Mouse (Mus musculus): ENCODE measurements around the gene Serinc5. TPM values are rescaled to one million over a fixed set of nuclear protein-coding genes. Genes with fewer than 3 reads are reported as not detected.

Serinc5 gene
- polyA plus RNA-seq, 1 experiment from 2014 or later: 10.0 TPM

GRCm38 (mm10) chr13:92626725-92627124, 15.8 kb downstream of the Serinc5 start:
- WGBS: 93% methylated on average over 5 of the region's 5 CpGs
- no peaks in the 10 kb centered on the region for H3K27me3 ChIP-seq

DNA sequence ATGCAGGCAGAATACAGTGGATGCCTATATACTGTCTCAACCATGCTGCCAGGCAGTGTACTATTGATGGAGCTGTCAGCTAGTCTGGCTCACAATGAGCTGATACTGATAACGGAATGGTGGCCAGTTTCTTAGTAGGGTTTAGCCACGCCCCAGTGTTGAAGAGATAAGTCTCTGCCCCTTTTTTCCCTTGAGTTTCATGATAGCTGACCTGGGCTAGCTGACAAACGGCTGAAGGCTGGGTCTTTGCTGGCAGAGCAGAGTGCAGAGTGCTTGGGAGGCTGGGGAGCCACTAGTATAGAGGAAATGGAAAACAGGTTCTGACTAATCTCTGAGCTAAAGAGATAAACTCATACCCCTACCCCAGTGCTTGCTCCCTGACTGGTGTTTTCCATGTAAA, 18.6 kb downstream of the Serinc5 start:
- Histone ChIP-seq H3K27ac (no peak overlapping the region), H3K36me3 (replicated peaks) (no peaks in the 10 kb centered on the region), H3K9ac (no peak overlapping the region), H3K9me3 (no peaks in the 10 kb centered on the region), H3K4me3 (replicated peaks) (no peak overlapping the region), H3K4me2 (no peak overlapping the region), H3K27me3 (no peaks in the 10 kb centered on the region), H3K4me1 (peaks cover 15% of the 10 kb centered on the region)
- ATAC-seq (ENCODE audit: low FRiP score): no peak
- 85% methylated on average over 3 of the region's 3 CpGs for WGBS

More at GRCm38 (mm10) chr13:92626725-92627124, 15.8 kb downstream of the Serinc5 start:
- Histone ChIP-seq H3K9me3 (no peaks in the 10 kb centered on the region), H3K4me2 (no peak overlapping the region), H3K36me3 (replicated peaks) (no peaks in the 10 kb centered on the region), H3K27ac (no peak overlapping the region), H3K4me3 (replicated peaks) (no peak overlapping the region), H3K4me1 (no peaks in the 10 kb centered on the region), H3K9ac (no peak overlapping the region)
- no peak for ATAC-seq (ENCODE audit: low FRiP score)

- WGBS: 79% methylated on average over 4 of the region's 4 CpGs
- Histone ChIP-seq H3K27ac (no peak overlapping the region), H3K36me3 (replicated peaks) (no peaks in the 10 kb centered on the region), H3K4me1 (peaks cover 21% of the 10 kb centered on the region), H3K4me3 (replicated peaks) (no peak overlapping the region), H3K9me3 (no peaks in the 10 kb centered on the region), H3K4me2 (no peak overlapping the region), H3K27me3 (no peaks in the 10 kb centered on the region), H3K9ac (no peak overlapping the region)
- ATAC-seq (ENCODE audit: low FRiP score): no peak
Observed at GRCm38 (mm10) chr13:92631450-92631849, 20.6 kb downstream of the Serinc5 start.

- H3K36me3 ChIP-seq (replicated peaks): no peaks in the 10 kb centered on the region
- peaks cover 31% of the 10 kb centered on the region for H3K4me1 ChIP-seq
- H3K27ac ChIP-seq: no peak overlapping the region
- H3K4me2 ChIP-seq: no peak overlapping the region
- no peaks in the 10 kb centered on the region for H3K9me3 ChIP-seq
- 49% methylated on average over 4 of the region's 4 CpGs for WGBS
- H3K4me3 ChIP-seq (replicated peaks): no peak overlapping the region
- H3K27me3 ChIP-seq: no peaks in the 10 kb centered on the region
- no peak overlapping the region for H3K9ac ChIP-seq
- ATAC-seq (ENCODE audit: low FRiP score): no peak
Observed at GRCm38 (mm10) chr13:92632550-92632949, 21.7 kb downstream of the Serinc5 start.

GRCm38 (mm10) chr13:92635040-92635439, 24.1 kb downstream of the Serinc5 start:
- H3K4me2 ChIP-seq: no peak overlapping the region
- H3K27ac ChIP-seq: no peak overlapping the region
- H3K9me3 ChIP-seq: no peaks in the 10 kb centered on the region
- peaks cover 31% of the 10 kb centered on the region for H3K4me1 ChIP-seq
- no peaks in the 10 kb centered on the region for H3K36me3 ChIP-seq (replicated peaks)
- H3K4me3 ChIP-seq (replicated peaks): no peak overlapping the region
- no peak for ATAC-seq (ENCODE audit: low FRiP score)
- WGBS: 35% methylated on average over 2 of the region's 2 CpGs
- no peak overlapping the region for H3K9ac ChIP-seq
- no peaks in the 10 kb centered on the region for H3K27me3 ChIP-seq

DNA sequence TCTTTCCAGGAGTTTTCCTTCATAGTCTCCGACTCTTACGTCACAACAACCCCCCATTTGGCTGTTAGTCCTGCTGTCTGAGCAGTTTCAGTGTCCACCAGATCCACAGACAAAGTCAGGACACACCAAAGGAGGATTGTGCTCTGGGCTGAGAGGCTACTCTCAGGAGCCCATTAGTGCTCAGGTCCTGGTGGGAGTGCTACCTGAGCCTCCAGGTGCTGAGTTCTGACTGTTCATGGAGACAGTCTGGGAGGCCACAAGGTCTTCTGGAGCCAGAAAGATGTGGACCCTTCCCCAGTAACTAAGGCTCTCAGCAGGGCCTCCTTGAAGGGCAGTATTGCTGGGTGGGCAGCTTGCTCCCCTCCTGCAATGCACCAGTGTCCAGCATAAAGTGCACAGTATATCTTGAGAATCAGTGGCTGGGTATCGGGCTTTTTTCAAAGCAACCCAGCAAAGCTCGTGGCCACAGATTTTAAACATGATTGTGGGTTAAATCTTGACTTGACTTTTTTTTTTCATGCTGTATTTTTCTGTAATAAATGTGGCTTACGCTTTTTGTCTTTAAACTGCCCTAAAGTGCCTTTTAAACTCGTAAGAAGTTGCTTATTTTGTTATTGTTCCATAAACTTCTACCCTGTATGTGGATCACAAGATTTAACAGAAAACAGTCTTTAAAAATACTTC, 25.5 kb downstream of the Serinc5 start:
- peaks cover 31% of the 10 kb centered on the region for H3K4me1 ChIP-seq
- no peak for ATAC-seq (ENCODE audit: low FRiP score)

DNA sequence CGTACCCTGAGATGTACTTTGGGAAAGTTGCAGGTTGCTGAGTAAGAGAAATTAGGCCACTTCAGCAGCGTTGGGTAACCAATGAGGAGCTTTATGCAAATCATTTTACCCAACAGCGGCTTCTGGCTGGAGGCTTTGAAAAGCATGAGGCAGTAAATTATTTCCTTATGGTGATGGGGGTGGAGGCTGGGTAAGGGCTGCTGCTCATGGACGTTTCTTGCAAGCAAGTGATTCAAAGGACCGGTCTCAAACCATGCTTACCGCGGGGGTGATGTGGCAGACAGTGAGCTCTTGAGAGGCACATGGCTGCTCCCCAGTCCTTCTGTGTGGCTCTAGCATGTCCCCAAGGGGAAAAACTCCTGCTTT, 26.0 kb downstream of the Serinc5 start:
- peak overlapping the region; percentile 29; the same call in 1 of the 2 replicates for H3K9ac ChIP-seq
- peak; percentile 81 for ATAC-seq (ENCODE audit: low FRiP score)
- peak overlapping the region; percentile 30; the same call in 1 of the 2 replicates for H3K4me2 ChIP-seq
- WGBS: 2% methylated on average over 7 of the region's 7 CpGs
- no peaks in the 10 kb centered on the region for H3K27me3 ChIP-seq
- H3K4me1 ChIP-seq: peaks cover 31% of the 10 kb centered on the region
- H3K36me3 ChIP-seq (replicated peaks): no peaks in the 10 kb centered on the region
- H3K9me3 ChIP-seq: no peaks in the 10 kb centered on the region
- H3K4me3 ChIP-seq (replicated peaks): no peak overlapping the region
- H3K27ac ChIP-seq: peak overlapping the region; percentile 61; the same call in 1 of the 2 replicates

More for the DNA sequence above, 25.5 kb downstream of the Serinc5 start:
- no peaks in the 10 kb centered on the region for H3K36me3 ChIP-seq (replicated peaks)
- H3K9me3 ChIP-seq: no peaks in the 10 kb centered on the region
- 72% methylated on average over 6 of the region's 6 CpGs for WGBS
- H3K4me3 ChIP-seq (replicated peaks): no peak overlapping the region
- H3K27ac ChIP-seq: no peak overlapping the region
- H3K27me3 ChIP-seq: no peaks in the 10 kb centered on the region
- H3K4me2 ChIP-seq: 0 out of 2 replicates have a peak overlapping the region, but pooled peaks have one; percentile 30
- no peak overlapping the region for H3K9ac ChIP-seq

GRCm38 (mm10) chr13:92639093-92640014, 28.5 kb downstream of the Serinc5 start:
- 78% methylated on average over 12 of the region's 12 CpGs for WGBS
- Histone ChIP-seq H3K4me2 (no peak overlapping the region), H3K27me3 (no peaks in the 10 kb centered on the region), H3K27ac (no peak overlapping the region), H3K36me3 (replicated peaks) (no peaks in the 10 kb centered on the region), H3K4me3 (replicated peaks) (no peak overlapping the region), H3K9ac (no peak overlapping the region), H3K9me3 (no peaks in the 10 kb centered on the region), H3K4me1 (peaks cover 16% of the 10 kb centered on the region)
- no peak for ATAC-seq (ENCODE audit: low FRiP score)

- H3K4me1 ChIP-seq: no peaks in the 10 kb centered on the region; the same call in 1 of the 2 replicates
- 84% methylated on average over 3 of the region's 3 CpGs for WGBS
- no peak overlapping the region for H3K4me2 ChIP-seq
- no peak for ATAC-seq (ENCODE audit: low FRiP score)
- H3K9ac ChIP-seq: no peak overlapping the region
- H3K27me3 ChIP-seq: no peaks in the 10 kb centered on the region
- H3K27ac ChIP-seq: no peak overlapping the region
- H3K4me3 ChIP-seq (replicated peaks): no peak overlapping the region
- no peaks in the 10 kb centered on the region for H3K9me3 ChIP-seq
- no peaks in the 10 kb centered on the region for H3K36me3 ChIP-seq (replicated peaks)
Observed at GRCm38 (mm10) chr13:92644199-92644598, 33.3 kb downstream of the Serinc5 start.

DNA sequence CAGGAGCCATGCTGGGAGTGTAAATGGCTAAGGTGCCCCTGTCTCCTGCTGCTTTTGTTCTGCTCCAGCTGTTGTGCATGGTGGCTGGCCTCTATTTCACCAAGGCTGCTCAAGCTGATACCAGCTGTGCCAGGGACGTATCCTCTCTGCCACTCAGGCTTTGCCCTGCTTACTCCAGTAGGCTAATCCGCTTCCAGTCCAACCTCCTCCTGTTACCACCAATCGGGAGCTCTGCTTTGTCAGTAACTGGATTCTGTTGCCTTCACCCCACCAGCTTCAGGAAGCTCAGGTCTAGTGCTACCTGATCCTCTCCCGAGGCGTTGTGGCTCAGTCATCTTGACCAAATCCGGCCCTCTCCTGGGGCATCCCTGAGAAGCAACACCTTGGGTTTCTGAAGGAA, 33.9 kb downstream of the Serinc5 start:
- no peak overlapping the region for H3K9ac ChIP-seq
- no peak overlapping the region for H3K4me2 ChIP-seq
- no peak for ATAC-seq (ENCODE audit: low FRiP score)
- H3K4me3 ChIP-seq (replicated peaks): no peak overlapping the region
- H3K27me3 ChIP-seq: no peaks in the 10 kb centered on the region
- no peaks in the 10 kb centered on the region for H3K36me3 ChIP-seq (replicated peaks)
- no peaks in the 10 kb centered on the region for H3K9me3 ChIP-seq
- 64% methylated on average over 6 of the region's 6 CpGs for WGBS
- H3K4me1 ChIP-seq: no peaks in the 10 kb centered on the region; the same call in 1 of the 2 replicates
- H3K27ac ChIP-seq: no peak overlapping the region

- Histone ChIP-seq H3K4me2 (no peak overlapping the region), H3K9me3 (no peaks in the 10 kb centered on the region), H3K27me3 (no peaks in the 10 kb centered on the region), H3K4me1 (no peaks in the 10 kb centered on the region), H3K27ac (no peak overlapping the region), H3K36me3 (replicated peaks) (no peaks in the 10 kb centered on the region), H3K9ac (no peak overlapping the region), H3K4me3 (replicated peaks) (no peak overlapping the region)
- no peak for ATAC-seq (ENCODE audit: low FRiP score)
- 80% methylated on average over 2 of the region's 2 CpGs for WGBS
Observed at GRCm38 (mm10) chr13:92647695-92648094, 36.8 kb downstream of the Serinc5 start.

- Histone ChIP-seq H3K27me3 (no peaks in the 10 kb centered on the region), H3K9ac (no peak overlapping the region), H3K4me1 (0 out of 2 replicates have a peak, but pooled peaks cover 5% of the 10 kb centered on the region), H3K36me3 (replicated peaks) (no peaks in the 10 kb centered on the region), H3K4me2 (no peak overlapping the region), H3K4me3 (replicated peaks) (no peak overlapping the region), H3K9me3 (no peaks in the 10 kb centered on the region), H3K27ac (no peak overlapping the region)
- WGBS: 87% methylated on average over 10 of the region's 10 CpGs
- no peak for ATAC-seq (ENCODE audit: low FRiP score)
Observed at GRCm38 (mm10) chr13:92649111-92649510, 38.2 kb downstream of the Serinc5 start.
